Mouse (Mus musculus) T-helper 17 cell (primary cell): ENCODE measurements at regions not wholly inside any gene's neighbourhood (a gene's known extent, or its start where the extent isn't known, plus 50 kb on each side); places are given as distances from the start of the nearest gene placed in this dataset.

Source experiments
- in situ Hi-C, 2 experiments: fragments of 300-600 bp; cut with MboI, MseI; formaldehyde crosslinking; loops; 1 replicate in 1 of 2; 2 replicates in 1 of 2; pipeline ENCODE4 v1.15.1; 2025; ENCODE audit warnings: high pct_unique_total_duplicates in 2 of 2

- in situ Hi-C loops = loop anchor here (5.0 kb wide), 2 partner anchors 51 to 76 kb away; partner anchors contain the start of gene Nt5e (in 1 of the 2)
Measured at GRCm38 (mm10) chr9:88276023-88276568, 50.9 kb upstream of the Nt5e start.

GRCm38 (mm10) chr9:88277031-88277430 is 50.0 kb upstream of the Nt5e start:
- in situ Hi-C loops = loop anchor here (5.0 kb wide), 2 partner anchors 50 to 75 kb away; partner anchors contain the start of gene Nt5e (in 1 of the 2)
